ENCODE assay signal across 8 mouse cellular contexts in the genomic region with DNA sequence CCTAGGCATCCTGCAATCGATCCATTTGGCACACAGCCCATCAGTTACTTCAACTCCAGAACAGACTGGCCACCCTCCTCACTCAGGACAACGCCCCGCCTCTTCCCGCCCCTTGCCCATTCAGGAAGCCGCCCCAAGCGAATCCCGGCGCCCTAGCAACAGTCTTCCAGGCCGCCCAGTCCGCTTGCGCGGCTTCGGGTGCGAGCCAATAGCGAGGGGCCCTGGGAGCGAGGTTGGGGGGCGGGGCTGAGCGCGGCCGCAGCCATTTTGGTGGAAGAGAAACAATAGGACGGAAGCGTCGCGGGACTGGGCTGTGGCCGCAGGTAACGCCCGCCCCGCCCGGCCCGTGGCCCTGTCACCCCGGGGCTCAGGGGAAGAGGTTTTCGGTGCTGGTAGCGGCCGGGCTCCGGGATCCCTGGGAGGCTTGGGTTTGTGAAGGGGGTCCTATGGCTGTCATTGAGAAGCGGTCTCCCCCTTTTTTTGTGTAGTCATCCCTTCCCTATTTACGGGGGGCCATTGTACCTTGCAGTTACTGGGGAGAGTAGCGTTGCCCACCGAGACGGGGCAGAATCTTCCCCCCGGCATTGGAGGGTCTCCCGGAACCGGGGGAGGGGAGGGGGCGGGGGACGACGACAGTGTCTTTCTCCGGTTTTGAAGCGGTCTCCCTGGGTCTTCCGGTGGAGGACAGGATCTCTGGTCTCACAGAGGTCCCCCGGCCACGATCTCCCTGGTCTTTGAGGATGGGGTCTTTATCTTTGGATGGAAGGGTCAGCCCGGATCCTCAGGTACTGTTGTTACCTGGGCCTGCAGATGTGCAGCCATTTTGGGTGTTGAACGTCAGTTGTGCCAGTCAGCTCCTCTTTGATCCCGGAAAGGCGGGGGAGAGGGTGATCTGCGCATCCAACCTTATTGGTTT. TPM values are rescaled to one million over a fixed set of nuclear protein-coding genes. Genes with fewer than 3 reads are reported as not detected.
A peak's percentile ranks its signal among the peaks of the same experiment; 100 is the strongest.
DNase-seq lines count a peak whose midpoint lies in the region; ATAC-seq lines count a peak whose summit lies in the region.

A gene (plus strand): TSS at position 249 of the 916 bp plus-strand sequence.

- no peaks in the 10 kb centered on the region for H3K9me3 ChIP-seq in hindbrain, embryonic 15.5 days

- no peaks in the 10 kb centered on the region for H3K27me3 ChIP-seq in hindbrain, embryonic 15.5 days

- peaks cover 52% of the 10 kb centered on the region for H3K4me1 ChIP-seq in hindbrain, embryonic 15.5 days (replicated peaks)

- peak; percentile 98 for ATAC-seq in hindbrain, embryonic 15.5 days (ENCODE audit: low FRiP score, low read depth)

- peak; percentile 98 for DNase-seq in R1 (ENCODE audit: low read depth, low spot score)
- peak; percentile 97 to 98 for DNase-seq in cerebellum, postnatal 25 days
- DNase-seq in frontal cortex, postnatal 36 days (ENCODE audit: low spot score in 2 of 2) = peak; percentile 96
- peak; percentile 92 for DNase-seq in left cerebral cortex, adult 11 months (ENCODE audit: low spot score)
- DNase-seq in lung, postnatal 4 days = peak; percentile 98
- peak; percentile 89 for DNase-seq in retina, postnatal 7 days (ENCODE audit: low read depth, low spot score)
- DNase-seq in urinary bladder, adult 2 months (ENCODE audit: low spot score) = peak; percentile 90

- H3K4me3 ChIP-seq in hindbrain, embryonic 15.5 days = peak within 1 kb of the TSS; percentile 69

- H3K27ac ChIP-seq in hindbrain, embryonic 15.5 days (replicated peaks) = peak within 1 kb of the TSS; percentile 95

- H3K9ac ChIP-seq in hindbrain, embryonic 15.5 days = peak within 1 kb of the TSS; percentile 89

- under 1% methylated on average over 55 of the region's 56 CpGs for WGBS in hindbrain, embryonic 15.5 days

- peak within 1 kb of the TSS; percentile 79 for H3K4me2 ChIP-seq in hindbrain, embryonic 15.5 days

- no peaks in the 10 kb centered on the region for H3K36me3 ChIP-seq in hindbrain, embryonic 15.5 days

RNA-seq across cellular contexts. Expression of the gene that starts here (rescaled TPM):
- 180 and 206 TPM in 2 replicates for polyA plus RNA-seq in hindbrain, embryonic 15.5 days (2015; fragmentation: Nextera tagmentation; extraction: Ambion mirVana)
- 77.3 and 97.8 TPM in 2 replicates for polyA plus RNA-seq in urinary bladder, adult 2 months (2012; rRNA removed)

Comparison
In these comparisons a context has a peak if more than half of its experiments do, and no peak if none do; other contexts are left out.
1. Peak in every context shown above with its lines: DNase-seq, ATAC-seq, H3K4me3 ChIP-seq and H3K27ac ChIP-seq.